Mouse (Mus musculus): Measurements from ENCODE around the gene Kcp.

DNA sequence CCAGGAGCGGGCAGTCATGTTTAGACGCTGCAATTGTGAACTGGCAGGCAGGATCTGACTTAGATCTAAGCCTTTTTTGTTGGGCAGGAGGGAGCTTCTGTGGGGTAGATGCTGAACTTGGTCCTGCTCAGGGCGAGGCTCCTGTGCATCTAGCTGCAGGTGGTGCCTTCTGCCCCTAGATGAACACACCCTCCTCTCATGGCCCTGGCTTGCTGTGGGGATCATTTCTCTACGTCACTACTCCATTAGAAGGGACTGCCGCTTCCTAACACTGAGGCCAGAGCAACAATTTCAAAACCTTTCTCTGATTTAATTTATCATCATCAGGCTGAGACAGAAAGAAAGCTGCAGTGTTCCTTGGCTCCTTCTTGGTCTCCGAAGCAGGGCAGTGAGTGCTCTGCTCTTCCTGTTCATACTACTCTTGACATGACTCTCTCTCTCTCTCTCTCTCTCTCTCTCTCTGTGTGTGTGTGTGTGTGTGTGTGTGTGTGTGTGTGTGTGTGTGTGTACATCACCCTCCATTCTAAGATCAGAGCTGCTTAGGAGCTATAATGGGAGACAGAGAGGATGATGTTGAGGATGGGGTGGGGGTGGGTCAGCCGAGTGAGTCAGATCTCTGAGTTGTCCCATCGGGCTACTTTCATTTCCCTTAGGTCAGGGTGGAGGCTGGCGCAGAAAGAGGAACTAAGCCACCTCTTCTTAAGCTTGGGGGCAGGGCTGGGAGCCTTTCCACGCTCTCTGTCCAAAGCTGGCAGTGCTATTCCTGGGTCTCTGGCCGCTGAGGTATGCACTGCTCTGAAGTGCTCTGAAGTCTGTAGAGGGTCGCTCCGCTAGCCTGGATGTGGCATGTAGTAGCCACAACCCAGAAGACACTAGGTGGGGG lies 21.1 kb upstream of the Kcp start:
- no peak for TF ChIP-seq CTCF (conservative IDR thresholded peaks at IDR 0.05 in 1 of 2, IDR thresholded peaks at IDR 0.05 in 1 of 2; ENCODE audit: low read depth in 2 of 2, low read length in 2 of 2)
- TF ChIP-seq ZMIZ1 (IDR thresholded peaks at IDR 0.05; ENCODE audit: low read depth, low read length): 0 out of 2 replicates have a peak, but pooled peaks have one; percentile 33
- no peak for TF ChIP-seq ZNF384 (IDR thresholded peaks at IDR 0.05; ENCODE audit: low read depth, low read length)
- TF ChIP-seq POLR2A (IDR thresholded peaks at IDR 0.05; ENCODE audit: low read depth, low read length): peak; percentile 74
- no peak for TF ChIP-seq USF1 (IDR thresholded peaks at IDR 0.05; ENCODE audit: low read depth, low read length)
- peak; percentile 92 for TF ChIP-seq EP300 (IDR thresholded peaks at IDR 0.05; ENCODE audit: low read length)
- 0 out of 2 replicates have a peak, but pooled peaks have one; percentile 10 for TF ChIP-seq POLR2AphosphoS2 (IDR thresholded peaks at IDR 0.05; ENCODE audit: low read depth, low read length)

All from CH12.LX (cell line).